Mouse (Mus musculus) adrenal gland, adult 8-10 months (tissue): ENCODE measurements around the gene Stx11. TPM values are rescaled to one million over a fixed set of nuclear protein-coding genes. Genes with fewer than 3 reads are reported as not detected.
"Not testable (repeated sequence)": the region's sequence is repeated elsewhere in the genome, so short reads cannot be mapped to it uniquely, and the experiment has no call there.

Source experiments
- DNase-seq: peaks from one replicate; pipeline ENCODE4 v3.0.0; 2022
- total RNA-seq, 4 experiments: library from RNA; stranded (reverse); gene quantifications; 2 replicates each; pipeline ENCODE4 v1.2.4; 2022

Stx11 gene
- total RNA-seq, 4 experiments from 2014 or later: 7.7 to 10.2 (median 8.5) TPM

DNA sequence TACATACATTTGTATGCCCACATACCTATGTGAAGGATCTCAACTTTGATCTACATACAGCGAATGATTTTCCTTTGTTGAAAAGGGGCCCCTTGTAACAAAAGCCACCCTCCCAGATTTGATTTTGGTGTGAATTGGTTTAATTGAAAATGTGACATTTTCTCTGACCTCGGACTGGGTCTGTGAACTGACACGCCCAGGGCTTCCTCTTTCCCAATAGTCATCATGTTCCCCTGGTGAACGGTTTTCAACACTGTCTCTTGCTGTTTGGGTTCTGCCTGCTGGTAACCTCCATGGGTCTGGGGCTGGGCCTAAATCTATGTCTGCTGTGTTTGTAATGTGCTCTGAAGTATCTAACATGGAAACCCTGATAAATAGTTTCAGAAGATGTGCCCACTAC, 6.8 kb downstream of the Stx11 start:
- no peak for DNase-seq

DNA sequence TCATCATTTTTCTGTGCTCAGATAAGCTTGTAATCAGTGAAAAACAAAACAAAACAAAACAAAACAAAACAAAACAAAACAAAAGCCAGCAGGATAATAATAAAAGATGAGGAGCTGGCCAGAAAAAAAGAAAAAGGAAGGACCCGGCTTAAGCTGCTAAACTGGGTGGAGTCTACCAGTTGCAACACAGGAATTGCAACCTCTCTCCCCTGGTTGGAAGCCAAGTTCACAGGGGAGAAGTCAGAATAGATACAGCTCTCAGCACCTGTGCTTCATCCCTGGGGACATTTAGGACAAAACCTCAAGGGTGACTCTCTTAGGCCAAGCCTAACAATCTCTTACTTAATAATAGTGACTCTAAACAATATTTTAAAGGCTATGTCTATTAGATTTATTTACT, 8.3 kb downstream of the Stx11 start:
- no peak for DNase-seq

DNA sequence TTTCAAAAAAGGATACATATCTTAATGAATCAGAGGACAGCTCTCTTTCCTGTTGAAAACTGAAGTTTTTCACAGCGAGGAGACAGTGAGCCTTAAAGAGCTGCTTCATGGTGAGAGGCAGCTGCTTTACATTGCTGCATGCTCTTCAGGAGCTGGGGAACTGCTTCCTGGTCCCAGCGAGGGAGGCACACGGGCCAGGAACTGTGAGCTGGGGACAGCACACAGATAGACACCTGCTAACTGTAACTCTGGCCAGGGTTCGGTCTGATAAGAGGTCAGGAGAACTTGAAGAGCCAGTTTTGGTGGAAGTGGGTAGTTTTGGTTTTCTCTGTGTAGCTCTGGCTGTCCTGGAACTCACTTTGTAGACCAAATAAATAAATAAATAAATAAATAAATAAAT, 12.7 kb downstream of the Stx11 start:
- DNase-seq: not testable (repeated sequence)

DNA sequence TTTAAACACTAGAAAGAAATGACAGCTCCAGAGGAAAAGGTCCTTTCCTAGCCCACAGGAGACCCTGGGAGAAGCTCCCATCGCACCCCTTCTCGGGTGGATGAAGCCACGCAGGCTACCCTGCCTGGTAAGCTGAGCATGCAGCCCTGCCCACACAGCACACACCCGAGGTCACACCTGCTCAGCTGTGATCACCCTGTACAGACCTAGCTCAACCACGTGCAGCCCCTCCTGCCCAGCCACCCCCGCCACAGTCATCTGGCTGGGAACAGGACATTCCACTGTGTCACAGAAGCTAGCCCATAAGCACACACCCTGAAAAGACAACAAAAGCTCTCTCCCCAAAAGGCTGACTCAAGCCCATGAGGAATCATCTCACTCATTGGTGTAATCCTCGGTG, 14.8 kb downstream of the Stx11 start:
- DNase-seq: no peak

DNA sequence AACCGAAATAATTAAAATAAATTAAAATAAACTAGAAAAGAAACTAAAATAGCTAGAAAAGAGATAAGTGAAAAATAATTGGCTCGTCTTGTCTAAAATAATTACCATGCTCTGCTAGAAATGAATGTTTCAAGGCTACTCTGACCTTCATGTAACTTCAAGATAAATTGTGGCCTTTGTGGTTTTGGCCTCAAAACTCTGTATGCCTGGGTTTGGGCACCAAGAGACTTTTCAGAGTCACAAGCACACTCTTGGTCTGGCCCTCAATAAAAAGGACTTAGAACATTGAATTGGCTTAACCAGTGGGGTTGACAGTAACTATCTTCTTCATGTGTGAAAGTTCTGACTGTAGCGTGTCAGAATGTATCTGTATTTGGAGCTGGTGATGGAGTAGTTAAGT, 16.5 kb downstream of the Stx11 start:
- no peak for DNase-seq

DNA sequence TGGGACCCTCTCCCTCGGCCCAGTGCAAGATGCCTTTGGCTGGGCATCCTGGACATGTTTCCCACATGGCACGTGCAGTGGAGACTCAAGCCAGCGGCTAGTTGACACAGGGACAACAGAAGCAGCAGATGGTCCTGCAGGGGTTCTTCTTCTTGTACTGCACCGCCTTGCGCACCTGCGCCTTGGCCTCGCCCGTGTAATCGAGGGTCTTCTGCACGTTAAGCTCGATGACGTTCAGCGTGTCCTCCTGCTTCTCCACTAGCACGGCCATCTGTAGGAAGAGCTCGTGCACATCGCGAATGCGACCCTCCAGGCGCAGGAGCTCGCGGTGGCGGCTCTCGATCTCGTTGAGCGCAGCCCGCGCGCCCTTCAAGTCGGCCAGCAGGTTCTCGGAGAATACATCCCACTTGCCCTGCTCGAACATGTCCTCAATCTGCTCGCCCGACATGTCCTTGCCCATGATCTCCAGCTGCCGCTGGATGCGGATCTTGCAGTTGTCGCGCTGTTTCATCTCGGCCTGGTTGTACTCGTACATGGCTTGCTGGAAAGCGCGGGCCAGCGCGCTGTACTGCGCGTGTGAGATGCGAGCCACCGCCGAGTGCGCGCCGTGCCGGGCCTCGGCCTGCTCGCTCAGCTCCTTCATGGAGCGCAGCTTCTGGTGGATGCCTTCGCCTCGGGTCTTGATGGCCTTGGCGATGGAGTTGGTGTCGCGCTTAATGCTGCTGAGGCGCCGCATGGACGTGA, 22.9 kb downstream of the Stx11 start:
- DNase-seq: no peak

DNA sequence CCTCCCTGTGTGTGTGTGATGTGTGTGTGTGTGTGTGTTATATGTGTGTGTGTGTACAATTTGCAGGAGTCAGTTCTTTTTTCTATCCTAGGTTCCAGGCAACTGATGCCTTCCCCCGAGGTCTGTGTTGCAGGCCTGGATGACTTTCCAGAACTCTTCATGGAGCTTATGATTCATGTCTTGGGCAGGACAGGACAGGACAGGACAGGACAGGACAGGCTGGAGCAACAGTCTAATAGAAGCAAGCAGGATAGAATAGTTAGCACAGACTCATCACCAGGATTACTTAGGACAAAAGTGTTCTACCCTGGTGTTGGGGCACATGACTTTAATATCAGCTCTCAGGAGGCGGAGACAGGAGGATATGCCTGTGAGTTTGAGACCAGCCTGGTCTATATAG, 25.3 kb downstream of the Stx11 start:
- no peak for DNase-seq

DNA sequence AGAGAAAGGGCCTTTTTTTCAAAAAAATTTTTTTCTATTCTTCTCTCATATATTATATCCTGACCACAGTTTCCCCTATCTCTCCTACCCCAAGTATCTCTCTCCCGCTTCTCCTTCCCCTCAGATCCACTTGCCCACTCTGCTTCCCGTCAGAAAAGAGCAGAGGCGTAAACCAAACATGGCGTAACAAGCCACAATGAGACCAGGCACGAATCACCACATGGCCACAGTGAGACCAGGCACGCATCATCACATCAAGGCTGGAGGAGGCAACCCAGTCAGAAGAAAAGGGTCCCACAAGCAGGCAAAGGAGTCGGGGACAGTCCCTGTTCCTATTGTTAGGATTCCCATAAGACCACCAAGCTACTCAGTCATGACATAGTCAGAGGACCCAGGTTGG, 28.0 kb downstream of the Stx11 start:
- DNase-seq: no peak

DNA sequence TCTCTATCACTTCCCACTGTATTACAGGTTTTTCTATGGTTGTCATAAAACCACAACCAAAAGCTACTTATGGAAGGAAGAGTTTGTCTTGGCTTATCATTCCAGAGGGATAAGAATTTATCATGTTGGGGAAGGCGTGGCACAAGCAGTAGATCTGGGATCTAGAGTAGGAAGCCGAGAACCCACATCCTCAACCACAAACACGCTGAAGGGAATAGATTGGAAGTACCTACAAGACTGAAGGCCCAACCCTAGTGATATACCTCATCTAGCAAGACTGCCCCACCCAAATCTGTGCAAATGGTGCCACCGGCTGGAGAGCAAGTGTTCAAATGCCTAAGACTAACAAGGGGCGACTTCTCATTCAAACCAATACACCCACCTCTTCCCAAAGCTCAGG, 28.5 kb downstream of the Stx11 start:
- no peak for DNase-seq

DNA sequence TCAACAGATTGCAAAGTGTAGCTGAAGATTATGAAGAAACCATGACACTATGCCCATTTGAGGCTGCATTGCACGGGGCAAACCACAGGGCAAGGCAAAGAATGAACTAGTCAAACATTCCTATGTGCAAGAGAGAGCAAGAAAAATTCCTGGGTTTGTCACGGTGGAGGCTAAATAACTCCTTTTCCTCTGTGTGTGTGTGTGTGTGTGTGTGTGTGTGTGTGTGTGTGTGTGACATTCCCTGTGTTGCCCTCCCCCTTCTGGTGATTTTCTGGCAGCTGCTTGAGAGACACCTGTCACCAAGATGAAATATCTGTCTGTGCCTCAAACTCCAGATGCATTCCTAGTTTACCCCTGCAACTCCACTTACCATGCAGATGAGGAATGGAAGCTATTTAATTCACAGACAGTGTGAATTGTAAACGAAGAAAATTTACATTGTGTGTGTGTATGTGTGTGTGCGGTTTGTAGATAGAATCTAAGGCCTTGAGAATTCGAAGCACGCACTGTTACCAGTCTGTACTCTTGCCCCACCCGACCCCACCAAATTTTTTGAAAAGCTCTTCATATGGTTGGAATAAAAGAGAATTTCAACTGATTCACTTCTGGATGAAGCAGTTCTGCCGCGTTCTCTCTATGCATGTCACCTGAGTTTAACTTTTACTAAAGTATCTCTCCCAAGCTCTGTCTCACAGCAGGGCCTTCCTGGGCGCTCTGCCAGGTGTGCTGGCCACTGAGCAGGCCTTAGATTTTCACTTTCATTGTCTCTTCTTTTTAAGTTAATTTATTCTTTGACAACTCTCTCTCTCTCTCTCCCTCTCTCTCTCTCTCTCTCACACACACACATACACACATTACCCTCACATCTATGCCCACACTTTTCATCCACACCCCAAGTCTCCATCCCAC, 32.4 kb downstream of the Stx11 start:
- DNase-seq: no peak

DNA sequence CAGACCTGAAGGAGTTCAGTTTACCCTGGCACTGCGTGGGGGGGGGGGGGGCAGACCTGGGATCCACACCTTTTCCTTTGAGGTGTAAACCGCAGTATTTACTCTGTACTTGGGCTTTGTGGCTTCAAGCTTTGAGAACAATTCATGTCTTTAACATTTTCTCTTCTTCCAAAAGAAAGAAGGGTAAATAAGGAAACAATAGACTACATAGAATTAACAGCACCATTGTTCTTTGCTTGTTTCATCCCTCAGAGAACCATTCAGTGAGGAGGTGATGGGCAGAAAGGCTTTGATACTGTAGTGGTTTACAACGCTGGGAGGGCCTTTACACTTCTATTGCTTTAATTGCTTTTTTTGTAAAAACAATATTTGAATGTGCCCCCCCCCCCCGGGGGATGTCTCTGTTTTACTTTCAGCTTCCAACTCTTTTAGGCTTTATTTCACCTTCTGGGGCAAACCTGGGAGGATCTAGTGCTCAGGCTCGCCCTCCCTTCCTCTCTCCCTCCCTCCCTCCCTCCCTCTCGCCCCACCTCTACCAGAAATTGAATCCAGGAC, 33.7 kb downstream of the Stx11 start:
- DNase-seq: no peak

DNA sequence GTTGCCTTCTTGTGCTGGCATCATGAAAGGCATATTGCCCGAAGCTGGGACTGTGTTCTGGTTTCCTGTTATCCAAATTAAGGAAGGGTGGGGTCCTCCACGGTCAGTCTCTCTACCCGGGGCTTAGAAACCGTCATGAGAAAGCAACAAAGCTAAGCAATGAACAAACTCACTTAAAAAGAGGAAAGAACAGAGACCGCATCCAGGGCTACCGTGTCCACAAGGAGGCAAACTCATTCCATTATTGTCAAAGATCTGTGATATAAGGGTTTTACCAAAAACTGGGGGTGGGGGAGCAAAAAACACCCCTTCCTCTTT, 34.3 kb downstream of the Stx11 start:
- no peak for DNase-seq

DNA sequence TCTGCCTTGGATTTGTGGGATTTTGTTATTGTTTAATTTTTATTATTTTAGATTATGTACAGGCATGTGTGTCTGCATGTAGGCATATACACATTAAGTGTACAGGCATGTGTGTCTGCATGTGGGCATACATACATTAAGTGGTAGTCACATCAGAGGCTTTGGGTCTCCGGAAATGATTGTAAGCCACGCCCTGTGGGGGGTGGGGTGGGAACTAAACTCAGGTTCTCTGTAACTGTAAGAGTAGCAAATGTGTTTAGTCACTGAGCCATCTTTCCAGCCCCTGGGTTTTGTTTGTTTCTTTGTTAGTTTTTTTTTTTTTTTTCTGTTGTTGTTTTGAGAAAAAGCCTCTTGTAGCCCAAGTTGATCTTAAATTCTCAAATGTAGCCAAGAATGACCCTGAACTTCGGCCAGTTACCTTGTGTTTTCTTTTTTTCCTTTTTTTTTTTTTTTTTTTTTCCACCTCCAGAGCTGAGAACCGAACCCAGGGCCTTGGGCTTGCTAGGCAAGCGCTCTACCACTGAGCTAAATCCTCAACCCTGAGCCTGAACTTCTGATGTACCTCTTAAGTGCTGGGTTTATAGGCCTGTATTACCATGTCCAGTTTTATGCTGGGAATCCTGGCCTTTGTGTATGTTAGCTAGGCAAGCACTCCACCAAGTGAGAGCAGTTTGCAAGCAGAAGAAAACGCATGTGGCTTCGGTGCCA, 34.8 kb downstream of the Stx11 start:
- DNase-seq: no peak

DNA sequence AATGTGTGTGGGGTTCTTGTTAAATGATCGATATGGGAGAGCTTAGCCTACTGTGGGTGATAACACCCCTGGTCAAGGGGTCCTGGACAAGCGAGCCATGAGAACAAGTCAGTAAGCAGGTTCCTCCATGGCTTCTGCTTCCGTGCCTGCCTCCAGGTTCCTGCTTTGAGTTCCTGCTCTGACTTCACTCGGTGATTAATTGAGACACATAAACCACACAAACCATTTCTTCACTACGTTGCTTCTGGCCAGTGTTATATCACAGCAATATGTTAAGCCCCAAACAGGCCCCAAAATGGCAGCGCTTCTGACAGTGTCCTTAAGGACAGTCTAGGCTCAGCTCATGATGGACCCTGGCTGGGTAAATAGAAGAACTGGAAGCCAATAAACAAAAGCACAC, 35.9 kb downstream of the Stx11 start:
- DNase-seq: no peak

DNA sequence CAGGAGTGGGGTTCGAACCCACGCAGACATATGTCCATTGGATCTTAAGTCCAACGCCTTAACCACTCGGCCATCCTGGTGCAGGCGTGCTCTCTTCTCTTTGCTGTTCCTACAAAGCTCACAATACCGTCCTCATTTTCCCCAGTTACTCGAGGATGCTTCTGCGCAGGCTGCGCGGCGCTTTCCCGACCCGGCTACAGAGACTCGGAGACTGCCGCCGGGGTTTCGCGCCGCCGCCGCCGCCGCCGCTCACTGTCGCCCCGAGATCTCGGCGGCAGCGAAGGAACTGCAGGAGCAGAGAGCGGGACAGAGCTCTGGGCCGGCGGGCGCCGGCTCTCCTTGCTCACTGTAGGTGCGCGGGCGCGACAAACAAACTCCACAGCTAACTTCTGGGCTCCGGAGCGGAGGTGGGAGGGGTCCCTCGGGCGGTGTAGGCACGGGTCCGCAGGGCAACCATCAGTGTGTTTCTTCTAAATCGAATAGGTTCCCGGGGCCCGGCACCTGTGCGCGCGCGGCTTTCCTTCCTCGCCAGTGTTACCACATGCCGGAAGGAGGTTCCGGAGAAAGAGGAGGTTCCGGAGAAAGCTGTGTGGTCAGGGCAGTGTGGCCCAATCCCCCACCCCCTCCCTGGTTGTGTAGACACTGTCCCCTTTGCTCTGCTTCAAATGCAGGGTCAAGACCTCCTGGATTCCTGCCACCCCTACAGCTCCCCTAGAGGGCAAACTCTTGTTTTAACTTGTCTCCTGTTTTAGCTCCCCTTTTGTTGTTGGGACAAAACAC, 41.3 kb downstream of the Stx11 start:
- peak; percentile 95 for DNase-seq

DNA sequence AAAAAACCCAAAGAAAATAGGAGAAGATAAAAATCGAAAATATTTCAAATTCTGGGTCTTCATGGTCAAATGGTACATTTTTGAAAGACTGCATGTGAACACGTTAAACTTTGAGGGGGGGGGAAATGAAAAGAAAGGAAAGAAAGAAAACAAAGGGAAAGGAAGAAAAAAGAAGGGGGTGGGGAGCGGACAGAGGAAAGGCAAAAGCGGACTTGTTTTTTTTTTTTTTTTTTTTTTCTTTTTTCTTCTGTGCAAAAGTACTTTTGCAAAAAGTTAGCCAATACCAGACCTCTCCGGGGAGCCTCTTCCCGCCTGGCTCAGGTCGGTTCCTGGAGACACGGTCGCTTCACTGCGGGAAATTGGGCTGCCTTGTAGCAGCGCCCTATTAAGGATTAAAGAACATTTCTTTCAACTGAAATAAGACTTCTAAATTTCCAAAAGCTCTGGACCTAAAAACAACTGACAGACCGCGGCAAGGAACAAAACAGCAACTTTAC, 42.0 kb downstream of the Stx11 start:
- no peak for DNase-seq

DNA sequence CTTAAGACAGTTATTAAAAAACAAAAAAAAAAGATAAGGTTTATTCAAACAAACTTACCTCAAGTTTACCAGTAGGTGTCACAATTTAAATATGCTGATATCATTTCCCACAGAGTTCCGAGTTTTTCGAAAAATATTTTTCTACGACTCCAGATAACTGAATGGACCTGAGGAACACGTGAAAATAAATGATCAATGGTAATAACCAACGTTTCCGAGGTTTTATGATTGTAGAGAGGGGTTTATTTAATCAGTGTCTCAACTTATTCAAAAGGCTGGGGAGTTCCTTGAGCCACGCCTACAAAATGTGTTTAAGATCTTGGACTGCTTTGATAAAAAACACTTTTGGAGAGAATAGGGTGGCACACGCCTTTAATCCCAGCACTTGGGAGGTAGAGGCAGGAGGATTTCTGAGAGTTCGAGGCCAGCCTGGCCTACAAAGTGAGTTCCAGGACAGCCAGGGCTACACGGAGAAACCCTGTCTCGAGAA, 42.5 kb downstream of the Stx11 start:
- no peak for DNase-seq

DNA sequence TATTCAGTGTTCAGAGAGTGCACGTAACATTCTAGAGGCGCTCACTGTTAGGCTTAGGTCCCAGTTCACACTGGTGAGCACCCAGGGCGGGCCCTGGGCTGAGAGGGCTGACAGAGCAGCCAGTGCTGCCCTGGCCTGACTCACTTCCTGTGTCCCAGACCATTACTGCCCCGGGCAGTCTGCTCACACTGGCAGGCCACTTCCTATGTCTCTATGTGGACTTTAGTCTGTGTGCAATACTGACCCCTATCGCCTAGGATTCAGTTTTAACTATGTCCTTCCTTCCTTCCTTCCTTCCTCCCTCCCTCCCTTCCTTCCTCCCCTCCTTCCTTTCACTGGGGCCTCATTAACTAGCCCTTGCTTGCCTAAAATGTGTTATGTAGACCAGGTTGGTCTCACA, 44.8 kb downstream of the Stx11 start:
- DNase-seq: peak; percentile 31

DNA sequence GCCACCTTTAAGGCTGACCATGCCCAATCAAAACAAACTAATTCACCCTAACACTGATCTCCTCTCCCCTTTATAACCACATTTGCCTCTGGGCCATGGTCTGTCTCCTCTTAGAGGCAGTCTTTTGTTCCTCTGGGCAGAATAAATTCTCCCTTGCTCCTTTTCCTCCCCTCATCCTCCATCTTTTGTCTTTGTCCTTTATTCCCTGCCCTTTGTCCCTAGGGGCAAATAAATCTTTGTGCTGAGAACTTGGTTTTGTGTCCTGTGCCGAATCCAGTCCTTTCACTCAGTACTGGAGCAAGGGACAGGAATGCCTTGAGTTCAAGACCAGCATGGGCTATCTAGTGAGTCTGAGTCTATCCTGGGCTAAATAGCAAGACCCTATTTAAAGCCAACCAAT, 46.5 kb downstream of the Stx11 start:
- no peak for DNase-seq

DNA sequence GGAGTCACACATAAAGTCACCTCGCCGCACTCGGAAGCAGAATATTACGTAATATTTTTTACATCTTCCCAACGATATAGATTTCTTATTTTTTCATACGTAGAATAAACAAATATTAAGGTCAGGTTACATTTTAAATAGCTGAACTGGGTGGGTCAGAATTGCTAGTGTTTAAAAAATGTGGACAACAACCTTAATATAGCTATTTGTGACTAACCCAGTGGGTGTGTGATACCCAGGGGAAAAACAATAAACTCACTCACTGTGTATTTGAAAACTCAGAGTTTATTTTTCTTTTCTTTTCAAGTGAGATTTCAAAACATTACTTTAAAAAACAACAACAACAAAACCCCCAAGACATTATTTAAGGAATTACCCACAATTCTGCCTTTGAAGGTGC, 47.7 kb downstream of the Stx11 start:
- no peak for DNase-seq

DNA sequence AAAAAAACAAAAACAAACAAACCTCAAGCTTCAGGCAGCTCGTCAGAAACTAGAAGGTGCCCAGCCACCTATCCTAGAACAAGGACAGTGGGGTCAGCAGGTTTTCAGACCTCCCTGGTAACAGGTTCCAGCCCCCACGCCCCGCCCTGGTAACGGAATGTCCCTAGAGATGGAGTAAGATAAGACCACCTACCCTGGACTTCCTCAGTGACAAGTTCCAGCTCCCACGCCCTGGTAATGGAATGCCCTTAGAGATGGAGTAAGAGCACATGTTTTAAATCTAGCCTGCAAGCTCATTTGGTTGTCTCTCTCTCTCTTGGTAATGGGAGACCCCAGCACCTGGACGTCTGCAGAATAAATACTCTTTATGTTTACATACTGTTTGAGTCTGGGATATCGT, 48.3 kb downstream of the Stx11 start:
- no peak for DNase-seq

DNA sequence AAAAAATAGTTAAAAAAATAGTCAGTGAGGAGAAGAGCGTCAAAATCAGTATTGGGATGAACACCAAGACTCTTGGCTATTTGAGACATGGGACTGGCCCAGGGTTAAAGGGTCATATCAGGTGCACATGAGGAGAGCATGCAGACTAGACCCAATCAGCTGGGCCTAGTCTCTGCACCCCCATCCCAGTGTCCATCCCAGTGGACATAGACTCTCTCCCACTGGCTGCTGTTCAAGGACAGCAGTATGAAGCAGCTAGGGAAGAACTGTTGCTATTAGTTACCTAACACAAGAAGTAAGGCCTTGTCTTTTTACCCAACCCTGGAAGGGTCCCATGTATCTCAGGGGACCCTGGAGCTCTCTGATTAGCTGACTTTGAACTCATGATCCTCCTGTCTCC, 49.9 kb downstream of the Stx11 start:
- no peak for DNase-seq
